Mouse (Mus musculus): ENCODE measurements at regions not wholly inside any gene's neighbourhood (a gene's known extent, or its start where the extent isn't known, plus 50 kb on each side); places are given as distances from the start of the nearest gene placed in this dataset.

GRCm38 (mm10) chr2:171196472-171196871 is 464.9 kb downstream of the Dok5 start:
- DNase-seq (ENCODE audit: low spot score in 2 of 2) = no peak

- no peak for DNase-seq (ENCODE audit: low spot score in 2 of 2)
Observed at GRCm38 (mm10) chr2:171192181-171192580, 460.6 kb downstream of the Dok5 start.
